Mouse (Mus musculus): ENCODE measurements around the gene Dlg1.

The Dlg1 gene

GRCm38 (mm10) chr16:31740271-31740670 lies 77.0 kb downstream of the Dlg1 start:
- peak; percentile 30 for DNase-seq

GRCm38 (mm10) chr16:31740704-31741103 lies 77.5 kb downstream of the Dlg1 start:
- no peak for DNase-seq

GRCm38 (mm10) chr16:31750526-31750925 lies 87.3 kb downstream of the Dlg1 start:
- peak; percentile 53 for DNase-seq

DNA sequence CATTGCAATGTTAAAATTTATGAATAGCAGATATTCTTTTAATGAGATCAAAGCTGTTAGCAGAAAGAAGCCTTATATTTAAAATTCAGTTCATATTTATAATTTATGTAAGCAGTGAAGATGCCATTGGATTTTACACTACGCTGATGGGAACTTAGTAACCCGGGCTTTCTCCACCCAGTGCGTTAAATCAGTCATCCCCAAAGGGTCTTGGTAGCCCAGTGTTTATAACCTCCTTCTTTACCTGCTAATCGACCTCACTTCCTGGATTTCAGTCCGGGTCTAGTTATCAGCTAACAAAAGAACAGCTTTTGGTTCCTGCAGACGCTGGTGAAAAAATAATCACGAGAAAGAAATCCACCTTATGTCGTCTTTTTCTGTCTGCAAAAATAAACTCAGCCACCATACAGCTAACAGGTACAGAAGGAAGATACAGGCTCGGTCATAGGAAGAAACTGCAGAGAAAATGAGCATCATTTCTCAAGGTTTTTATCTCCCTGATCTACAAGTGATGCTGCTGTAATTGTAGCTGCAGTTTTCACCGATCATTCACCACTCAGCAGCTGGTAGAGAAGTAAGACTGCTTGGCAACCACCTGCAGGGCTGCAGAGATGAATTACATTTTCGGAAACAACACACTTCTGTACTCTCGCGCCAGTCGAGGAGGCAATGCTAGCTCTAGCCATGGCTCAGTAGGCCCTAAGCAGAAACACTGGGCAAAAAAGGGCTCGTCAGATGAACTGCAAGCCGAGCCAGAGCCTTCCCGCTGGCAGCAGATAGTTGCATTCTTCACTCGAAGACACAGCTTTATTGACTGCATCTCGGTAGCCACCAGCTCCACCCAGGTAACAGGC lies 91.2 kb downstream of the Dlg1 start:
- no peak for DNase-seq

DNA sequence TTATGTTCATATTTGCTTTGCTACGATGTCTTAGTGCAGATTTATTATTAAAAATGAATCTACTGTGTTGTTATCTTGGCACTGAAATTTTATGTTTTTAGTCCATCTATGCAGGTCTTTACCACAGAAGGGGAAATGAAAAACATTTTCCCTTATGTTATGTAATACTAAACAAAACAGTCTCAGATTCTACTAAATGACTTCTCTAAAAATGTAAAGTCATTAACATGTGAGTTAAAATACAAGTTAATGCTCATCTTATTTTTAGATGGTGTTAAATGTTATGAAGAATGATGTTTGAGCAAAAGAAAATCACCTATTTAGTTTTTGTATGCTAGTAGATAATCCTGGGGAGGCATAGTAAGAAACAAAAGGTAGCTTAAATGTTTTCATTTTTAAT lies 91.8 kb downstream of the Dlg1 start:
- DNase-seq = no peak

DNA sequence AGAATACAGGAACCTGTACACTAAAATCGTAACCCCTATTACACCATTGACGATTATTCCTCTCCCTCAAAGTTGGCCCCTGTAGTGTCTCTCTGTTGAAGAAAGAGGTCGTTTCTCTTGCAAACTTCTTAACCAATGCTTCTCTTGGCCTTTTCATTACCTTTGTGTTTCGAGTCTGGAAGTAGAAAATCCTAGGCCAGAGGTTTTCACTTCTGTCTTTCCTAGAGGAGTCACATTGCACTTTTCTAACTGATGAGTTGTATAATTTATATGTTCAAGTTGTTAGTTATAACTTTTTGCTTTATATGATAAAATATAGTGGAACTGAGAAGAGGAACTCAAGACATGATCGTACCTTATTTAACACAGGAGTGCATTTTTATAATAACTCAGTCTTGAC lies 93.2 kb downstream of the Dlg1 start:
- DNase-seq = no peak

DNA sequence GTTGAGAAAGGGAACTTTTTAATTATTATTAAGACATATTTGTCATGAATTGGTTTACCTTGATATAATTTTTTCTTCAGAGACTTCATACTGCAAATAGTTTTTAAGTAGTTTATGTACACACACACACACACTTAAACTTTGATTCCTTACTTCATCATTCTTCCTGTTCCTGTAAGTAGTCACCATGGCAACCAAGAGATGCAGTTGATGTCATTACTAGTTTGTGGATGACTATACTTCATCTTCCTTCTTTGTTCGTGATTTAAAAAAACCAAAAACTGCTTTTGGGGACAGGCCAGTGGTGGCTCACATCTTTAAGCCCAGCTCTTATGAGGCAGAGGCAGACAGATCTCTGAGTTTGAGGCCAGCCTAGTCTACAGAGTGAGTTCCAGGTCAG lies 94.4 kb downstream of the Dlg1 start:
- DNase-seq = no peak

DNA sequence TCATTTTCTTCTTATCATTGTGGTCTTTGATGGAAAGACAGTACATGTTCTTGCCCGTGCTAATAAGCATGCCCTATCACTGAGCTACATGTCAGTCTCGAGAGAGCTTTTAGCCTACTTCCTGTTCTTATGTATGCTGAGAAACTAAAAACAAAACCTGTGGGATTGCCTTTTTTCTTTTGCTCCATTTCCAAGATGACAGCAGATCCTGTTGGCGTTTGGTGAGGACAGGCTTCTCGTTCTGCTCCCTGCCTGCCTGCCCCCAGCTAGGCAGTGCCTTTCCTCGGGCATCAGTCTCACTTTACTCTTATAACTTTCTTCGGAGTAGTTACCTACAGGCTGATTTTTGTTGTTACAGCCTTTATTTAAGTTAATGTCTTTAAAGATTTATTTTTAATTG lies 96.2 kb downstream of the Dlg1 start:
- DNase-seq = no peak

GRCm38 (mm10) chr16:31766298-31766697 lies 103.1 kb downstream of the Dlg1 start:
- no peak for DNase-seq

- DNase-seq = no peak
Measured at GRCm38 (mm10) chr16:31766715-31767114, 103.5 kb downstream of the Dlg1 start.

GRCm38 (mm10) chr16:31775924-31776323 lies 112.7 kb downstream of the Dlg1 start:
- DNase-seq = no peak

DNA sequence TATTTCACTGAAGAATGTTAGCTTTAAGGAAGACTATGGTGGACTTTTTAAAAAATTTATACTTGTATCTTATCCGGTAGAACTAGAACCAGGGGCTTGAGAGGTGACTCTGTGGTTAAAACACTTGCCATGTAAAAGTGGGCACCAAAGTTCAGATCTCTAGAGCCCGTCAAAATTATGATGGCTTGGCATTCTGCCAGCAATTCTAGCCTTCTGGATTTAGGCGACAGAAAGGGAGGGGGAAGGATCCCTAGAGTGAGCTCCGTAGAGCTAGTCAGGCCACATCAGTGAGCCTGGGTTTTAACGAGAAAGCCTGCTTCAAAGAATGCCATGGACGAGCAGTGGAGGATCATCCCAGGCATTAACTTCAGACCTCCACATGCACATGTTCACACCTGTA lies 117.8 kb downstream of the Dlg1 start:
- DNase-seq = no peak

GRCm38 (mm10) chr16:31790056-31790455 lies 126.8 kb downstream of the Dlg1 start:
- no peak for DNase-seq

- DNase-seq = no peak
Measured at GRCm38 (mm10) chr16:31803644-31804043, 140.4 kb downstream of the Dlg1 start.

DNA sequence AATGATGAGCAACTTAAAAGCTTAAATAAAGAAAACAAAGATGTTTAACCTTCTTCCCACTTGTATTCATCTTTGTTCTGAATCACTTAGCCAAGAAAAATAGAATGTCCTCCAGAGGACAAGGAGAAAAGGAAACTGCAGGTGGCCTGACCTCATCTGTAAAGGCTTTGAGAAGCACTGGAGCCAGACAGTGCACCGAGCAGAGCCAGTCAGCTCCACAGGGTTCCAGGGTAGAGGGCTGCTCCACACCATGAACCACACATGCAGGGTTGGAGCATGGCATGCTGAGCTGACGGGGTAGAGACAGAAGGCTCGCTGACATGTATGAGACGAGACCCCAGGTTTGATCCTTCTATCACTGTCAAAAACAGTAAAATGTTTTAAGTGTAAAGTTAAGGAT lies 162.8 kb downstream of the Dlg1 start:
- DNase-seq = no peak

GRCm38 (mm10) chr16:31830726-31831125 lies 167.5 kb downstream of the Dlg1 start:
- DNase-seq = no peak

DNA sequence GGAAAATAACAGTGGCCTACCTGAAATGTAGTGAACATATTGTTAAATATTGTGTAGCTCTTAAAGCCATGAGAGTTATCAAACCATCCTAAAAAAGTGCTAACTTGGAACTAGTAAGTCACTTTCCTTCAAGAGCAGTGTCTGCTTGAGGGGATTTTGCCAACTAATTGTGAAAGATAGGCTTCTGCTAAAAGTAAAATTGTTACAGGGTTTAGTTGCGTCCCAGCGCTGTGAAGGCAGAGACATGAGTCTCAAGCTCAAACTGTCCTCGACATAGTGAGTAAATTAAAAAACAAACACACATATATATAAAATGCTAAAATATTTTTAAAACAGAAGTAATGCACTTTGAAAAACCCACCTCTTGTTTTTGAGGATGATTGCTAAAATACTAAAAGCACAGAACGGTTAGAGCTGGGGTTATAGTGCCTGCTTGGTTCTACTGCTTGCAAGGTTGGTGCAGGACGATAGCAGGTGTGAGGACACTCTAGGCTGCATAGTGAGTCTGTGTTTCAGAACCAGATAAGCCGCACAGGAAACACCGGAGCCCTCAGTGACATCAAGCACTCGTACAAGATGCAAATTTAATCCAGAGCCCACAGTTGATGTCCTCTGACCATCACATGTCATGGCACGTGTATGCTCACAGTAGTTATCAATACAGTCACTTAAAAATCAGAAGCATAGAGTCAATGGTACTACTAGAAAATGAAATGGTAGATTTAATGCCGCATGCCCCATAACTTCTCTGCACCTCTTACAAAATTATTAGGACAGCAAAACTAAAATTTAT lies 169.6 kb downstream of the Dlg1 start:
- DNase-seq = no peak

- DNase-seq = peak; percentile 56
Measured at GRCm38 (mm10) chr16:31834011-31834584, 170.9 kb downstream of the Dlg1 start.

DNA sequence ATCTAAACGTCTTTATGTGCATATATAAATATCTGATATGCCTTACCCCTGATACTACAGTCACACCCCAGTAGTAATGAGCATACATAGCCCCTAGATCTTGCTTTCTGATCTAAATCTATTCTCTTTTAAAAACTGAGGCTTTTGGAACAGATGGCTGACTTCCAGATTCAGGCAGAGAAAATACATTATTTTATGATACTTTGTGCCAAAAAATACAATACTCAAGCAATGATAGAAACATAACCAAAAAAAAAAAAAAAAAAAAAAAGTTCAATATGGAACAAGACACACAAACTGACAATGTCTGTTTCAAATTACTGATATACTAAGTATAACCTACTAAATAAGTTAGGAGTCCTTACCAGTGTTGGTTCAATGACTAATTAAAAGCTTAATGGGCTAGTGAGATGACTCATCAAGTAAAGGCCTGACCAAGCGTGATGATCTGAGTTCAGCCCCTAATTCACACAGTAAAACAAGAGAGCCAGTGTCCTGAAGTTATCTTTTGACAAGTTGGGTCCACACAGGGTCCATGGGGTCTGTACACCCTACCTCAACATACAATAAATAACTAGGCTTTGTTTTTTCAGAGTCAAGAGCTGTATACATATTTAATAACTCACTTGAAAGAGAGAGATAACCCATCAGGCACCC lies 171.5 kb downstream of the Dlg1 start:
- DNase-seq = no peak

GRCm38 (mm10) chr16:31837362-31837761 lies 174.1 kb downstream of the Dlg1 start:
- no peak for DNase-seq

- no peak for DNase-seq
Measured at GRCm38 (mm10) chr16:31844246-31844645, 181.0 kb downstream of the Dlg1 start.

DNA sequence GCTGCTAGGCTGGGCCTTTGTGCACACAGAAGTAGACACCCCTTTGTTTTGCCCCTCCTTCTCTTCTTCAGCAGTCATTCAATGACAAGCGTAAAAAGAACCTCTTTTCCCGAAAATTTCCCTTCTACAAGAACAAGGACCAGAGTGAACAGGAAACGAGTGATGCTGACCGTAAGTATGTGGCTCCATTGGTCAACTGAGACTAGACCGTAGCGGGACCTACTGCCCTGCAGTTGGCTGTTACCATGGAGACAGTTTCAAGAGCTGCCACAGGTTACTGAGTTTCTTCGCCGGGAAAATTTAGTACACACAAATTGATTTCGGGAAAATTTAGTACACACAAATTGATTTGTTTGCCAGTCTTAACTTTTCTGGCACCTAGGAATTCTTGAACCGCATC lies 183.5 kb downstream of the Dlg1 start:
- DNase-seq = no peak

- DNase-seq = peak; percentile 73
Measured at GRCm38 (mm10) chr16:31863920-31864319, 200.7 kb downstream of the Dlg1 start.

Measured in lung, postnatal 10 days (tissue).